Mouse (Mus musculus): ENCODE measurements around the gene 9530053A07Rik.
A peak's percentile ranks its signal among the peaks of the same experiment; 100 is the strongest.
"Not testable (repeated sequence)": the region's sequence is repeated elsewhere in the genome, so short reads cannot be mapped to it uniquely, and the experiment has no call there.

9530053A07Rik gene

DNA sequence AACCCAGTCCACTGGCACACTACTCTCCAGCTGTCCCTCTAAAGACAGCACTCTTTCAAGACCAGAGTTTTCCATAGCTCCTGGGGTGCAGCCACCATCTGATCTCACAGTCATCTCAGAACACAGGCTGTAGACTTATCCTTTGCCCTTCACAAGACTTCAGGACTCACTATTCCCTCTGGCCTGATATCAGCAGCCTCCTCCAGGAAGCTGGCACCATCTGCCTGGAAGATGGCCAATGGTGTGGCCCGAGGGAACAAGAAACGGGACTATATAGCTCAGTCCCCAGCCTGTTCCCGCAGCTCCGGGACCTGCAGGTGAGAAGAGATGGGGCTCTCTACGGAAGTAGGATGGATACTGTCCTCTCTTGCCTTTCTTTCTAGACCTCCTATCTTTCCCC lies at the start of gene 9530053A07Rik:
9530053A07Rik (plus strand) TSS at position 301 of the 400 bp plus-strand sequence.
- no peak for DNase-seq

DNA sequence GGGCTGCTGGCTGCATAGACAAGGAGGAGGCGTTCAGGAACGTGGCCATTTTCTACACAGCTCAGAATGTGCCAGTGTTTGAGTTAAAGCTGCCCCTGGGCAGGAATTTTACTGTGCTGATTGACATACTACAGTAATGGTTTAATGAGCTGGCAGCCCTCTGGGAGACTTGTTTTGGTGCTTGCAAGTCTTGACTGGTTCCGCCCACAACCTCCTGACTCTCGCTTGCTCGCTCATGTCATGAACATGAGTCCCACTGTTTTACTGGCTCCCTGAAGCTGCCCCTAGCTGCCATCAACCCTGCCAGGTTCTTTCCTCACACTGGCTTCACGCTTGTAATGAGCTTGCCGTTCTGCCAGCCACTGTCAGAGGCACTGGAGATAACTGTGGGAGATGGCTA lies 45.1 kb upstream of the 9530053A07Rik start:
- DNase-seq = no peak

DNA sequence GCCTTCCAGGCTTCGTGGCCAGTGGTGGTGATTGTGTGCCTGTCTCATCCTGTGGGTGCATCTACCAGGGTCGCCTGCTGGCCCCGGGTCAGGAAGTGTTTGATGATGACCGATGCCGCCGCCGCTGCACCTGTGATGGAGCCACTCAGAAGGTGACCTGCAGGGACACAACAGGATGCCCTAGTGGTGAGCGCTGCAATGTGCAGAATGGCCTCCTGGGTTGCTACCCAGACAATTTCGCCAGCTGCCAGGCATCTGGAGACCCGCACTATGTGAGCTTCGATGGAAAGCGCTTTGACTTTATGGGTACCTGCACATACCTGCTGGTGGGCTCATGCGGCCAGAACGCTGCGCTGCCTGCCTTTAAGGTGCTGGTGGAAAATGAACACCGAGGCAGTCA lies 43.0 kb upstream of the 9530053A07Rik start:
- DNase-seq = no peak

DNA sequence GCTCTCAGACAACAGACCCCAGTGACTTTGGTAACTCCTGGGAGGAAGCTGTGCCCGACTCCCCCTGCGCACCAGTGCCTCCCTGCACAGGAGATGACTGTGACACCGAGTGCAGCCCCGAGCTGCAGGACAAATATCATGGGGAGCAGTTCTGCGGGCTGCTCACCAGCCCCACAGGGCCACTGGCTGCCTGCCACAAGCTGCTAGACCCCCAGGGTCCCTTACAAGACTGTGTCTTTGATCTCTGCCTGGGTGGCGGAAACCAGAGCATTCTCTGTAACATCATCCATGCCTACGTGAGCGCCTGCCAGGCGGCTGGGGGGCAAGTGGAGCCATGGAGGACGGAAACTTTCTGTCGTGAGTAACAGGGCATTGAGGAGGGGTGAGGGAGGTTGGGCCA lies 35.7 kb upstream of the 9530053A07Rik start:
- DNase-seq = no peak

DNA sequence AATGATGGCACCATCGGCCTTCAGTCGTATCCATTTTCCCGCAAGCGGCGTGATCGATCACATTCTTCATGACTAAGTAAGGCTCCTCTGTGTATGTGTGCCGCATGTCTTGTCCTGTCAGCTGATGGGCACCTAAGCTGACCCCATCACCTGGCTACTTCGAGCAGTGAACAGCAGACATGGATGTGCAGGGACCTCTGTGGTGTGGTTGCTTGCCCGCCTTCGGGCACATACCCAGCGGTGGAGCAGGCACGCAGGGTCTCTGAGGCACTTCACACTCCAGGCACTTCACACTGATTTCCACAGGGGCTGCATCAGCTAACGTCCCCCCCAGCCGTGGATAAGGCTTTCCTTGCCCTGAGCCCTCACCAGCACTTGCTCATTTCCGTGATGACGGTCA lies 30.2 kb upstream of the 9530053A07Rik start:
- no peak for DNase-seq

DNA sequence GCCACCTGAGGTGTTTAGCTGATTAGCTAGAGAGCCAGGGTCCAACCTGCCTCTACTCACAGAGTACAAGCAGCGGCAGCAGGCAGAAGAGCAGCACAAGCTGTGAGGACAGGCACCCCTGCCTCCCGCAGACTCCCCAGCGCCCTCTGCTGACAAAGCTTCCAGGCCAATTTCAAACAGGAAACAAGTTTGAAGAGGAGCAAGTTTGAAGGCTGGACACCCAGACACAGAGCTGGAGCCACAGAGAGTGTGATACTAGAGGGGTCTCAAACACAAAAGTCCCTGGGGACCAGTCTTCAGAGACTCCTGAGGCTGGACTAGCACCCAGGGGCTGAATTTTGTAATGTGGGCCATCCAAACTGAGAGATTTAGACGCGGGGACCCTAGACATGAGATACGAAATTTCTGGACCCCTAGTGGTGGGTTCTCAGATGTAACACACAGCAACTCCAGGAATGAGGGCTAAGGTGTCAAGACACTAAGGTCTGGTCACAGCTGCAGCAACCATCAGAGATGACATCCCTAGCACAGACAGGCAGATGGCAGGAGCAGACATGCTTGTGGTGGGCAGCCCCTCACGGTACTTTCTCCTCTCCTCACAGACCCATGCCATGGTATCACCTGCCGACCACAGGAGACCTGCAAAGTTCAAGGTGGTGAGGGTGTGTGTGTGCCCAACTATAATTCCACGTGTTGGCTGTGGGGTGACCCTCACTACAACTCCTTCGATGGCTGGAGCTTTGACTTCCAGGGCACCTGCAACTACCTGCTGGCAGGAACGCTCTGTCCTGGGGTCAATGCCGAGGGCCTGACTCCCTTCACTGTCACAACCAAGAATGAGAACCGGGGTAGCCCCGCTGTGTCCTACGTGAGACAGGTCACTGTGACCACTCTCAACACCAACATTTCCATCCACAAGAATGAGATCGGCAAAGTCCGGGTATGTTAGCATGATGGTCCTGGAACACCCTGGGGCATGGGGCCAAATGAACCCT lies 28.4 kb upstream of the 9530053A07Rik start:
- DNase-seq = peak; percentile 10

DNA sequence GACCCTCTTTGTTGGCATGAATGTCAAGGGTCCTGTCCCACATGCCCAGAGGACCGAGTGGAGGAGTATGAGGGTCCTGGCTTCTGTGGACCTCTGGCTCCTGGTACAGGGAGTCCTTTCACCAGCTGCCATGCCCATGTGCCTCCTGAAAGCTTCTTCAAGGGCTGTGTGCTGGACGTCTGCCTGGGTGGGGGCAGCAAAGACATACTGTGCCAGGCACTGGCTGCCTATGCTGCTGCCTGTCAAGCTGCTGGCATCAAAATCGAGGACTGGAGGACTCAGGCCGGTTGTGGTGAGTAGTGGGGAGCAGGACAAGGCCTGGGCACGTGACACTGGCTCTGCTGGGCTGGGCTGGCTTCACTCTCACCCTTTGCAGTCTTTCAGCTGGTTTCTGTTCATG lies 26.3 kb upstream of the 9530053A07Rik start:
- DNase-seq = not testable (repeated sequence)

DNA sequence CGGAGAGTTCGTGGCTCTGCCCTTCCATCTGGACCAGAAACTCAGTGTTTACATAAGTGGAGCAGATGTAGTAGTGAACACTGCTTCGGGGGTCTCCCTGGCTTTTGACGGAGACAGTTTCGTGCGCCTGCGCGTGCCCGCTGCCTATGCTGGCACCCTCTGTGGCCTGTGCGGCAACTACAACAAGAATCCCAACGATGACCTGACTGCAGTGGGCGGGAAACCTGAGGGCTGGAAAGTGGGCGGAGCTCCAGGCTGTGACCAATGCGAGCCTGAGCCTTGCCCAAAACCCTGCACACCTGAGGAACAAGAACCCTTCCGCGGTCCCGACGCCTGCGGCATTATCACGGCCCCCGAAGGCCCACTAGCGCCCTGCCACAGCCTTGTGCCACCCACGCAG lies 24.6 kb upstream of the 9530053A07Rik start:
- DNase-seq = peak; percentile 59

DNA sequence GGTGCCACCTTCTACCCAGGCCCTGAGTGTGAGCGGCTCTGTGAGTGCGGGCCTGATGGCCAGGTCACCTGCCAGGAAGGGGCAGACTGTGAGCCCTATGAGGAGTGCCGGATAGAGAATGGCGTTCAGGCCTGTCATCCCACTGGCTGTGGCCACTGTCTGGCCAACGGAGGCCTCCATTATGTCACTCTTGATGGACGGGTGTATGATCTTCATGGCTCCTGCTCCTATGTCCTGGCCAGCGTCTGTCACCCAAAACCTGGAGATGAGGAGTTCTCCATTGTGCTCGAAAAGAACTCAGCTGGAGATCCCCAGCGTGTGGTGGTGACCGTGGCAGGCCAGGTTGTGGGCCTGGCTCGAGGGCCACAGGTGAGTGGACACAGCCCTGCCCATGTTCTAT lies 23.0 kb upstream of the 9530053A07Rik start:
- DNase-seq = no peak

DNA sequence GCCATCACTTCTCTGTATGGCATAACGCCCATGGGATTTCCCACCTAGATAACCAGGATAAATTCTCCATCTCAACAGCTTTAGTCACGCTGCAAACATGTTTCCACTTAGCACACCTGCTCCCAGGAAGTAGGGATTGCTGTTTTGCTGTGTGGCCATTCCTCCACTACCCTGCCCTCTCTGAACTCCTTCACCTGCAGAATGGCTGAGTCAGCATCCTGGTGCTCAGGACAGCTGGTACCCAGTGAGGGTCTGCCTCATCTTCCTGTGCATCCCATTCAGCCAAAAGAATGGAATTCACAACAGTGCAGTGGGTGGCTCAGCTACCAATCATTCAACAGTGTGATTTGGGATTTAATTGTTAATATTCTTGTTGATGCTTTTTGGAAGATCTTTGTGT lies 14.6 kb upstream of the 9530053A07Rik start:
- DNase-seq = no peak

DNA sequence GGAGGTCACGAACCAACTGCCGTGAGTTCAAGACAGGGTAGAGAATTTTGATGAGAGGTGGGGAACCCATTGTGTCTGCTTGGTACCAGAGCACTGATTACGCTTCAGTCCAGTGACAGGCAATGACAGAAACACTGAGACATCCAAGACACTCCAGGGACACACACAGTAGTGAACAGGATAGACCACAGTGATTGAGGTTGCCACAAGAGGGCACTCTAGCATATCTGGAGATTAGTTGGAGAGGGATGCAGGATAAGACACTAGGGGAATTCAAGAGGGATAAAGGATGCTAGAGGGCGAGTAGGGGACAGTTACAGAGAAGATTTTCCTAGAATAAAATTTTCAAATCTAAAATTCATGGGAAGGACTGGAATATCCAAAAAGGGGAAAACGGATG lies 8.3 kb downstream of the 9530053A07Rik start:
- peak; percentile 62 for DNase-seq

DNA sequence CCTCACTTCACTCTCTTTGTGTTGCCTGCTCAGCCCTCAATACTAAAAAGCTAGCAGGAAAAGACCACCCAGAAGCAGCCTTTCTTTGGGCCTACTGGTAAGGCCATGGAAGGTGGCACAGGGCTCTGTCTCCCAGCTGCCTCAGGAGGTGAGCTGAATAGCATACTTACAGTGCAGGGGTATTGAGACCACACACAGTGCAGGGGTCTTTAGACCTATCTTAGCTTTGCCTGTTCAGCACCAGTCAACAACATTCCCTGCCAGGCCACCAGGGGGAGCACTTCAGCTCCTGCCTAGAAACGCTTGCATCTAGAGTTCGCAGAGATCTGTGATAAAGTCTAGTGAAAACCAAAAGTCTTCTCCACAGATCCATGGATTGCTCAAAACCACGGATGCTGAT lies 19.0 kb downstream of the 9530053A07Rik start:
- peak; percentile 76 for DNase-seq

DNA sequence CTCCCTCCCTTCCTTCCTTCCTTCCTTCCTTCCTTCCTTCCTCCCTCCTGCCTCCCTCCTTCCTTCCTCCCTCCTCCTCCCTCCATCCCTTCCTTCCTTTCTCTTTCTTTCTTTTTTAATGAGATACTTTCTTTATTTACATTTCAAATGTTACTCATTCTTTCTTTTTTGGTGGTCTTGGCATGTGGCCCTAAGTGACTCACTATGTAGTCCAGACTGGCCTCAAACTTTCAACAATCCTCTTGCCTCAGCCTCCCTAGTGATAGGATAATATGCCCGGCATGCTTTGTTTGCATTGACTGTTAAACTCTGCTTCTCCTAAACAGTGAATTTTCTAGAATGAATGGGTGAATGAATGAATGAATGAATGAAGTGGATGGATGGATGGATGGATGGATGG lies 20.6 kb downstream of the 9530053A07Rik start:
- no peak for DNase-seq

DNA sequence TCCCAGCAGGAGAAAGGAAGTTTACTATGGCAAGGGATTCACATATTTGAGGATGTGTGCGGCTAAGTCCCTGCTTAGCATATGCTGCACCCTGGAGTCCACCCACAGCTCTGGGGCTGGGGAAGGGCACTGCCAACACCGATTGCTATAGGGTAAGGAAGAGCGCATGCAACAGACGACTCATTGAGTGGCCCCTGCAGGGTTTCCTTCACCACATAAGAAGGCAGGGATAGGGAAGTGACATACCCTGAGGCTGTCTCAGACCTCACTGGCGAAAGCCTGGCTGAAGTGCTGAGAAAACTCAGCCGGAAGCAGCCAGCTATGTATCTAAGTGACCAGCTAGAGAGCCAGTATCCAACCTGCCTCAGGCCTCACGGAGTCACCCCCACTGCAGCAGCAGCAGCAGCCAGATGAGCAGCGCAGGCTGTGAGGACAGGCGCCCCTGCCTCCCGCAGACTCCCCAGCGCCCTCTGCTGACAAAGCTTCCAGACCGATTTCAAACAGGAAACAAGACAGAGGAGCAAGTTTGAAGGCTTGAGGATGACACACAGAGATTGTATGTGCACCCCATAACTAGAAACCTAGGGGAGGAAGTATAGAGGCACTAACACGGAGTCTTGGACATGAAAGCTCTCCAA lies 22.4 kb downstream of the 9530053A07Rik start:
- DNase-seq = peak; percentile 60

DNA sequence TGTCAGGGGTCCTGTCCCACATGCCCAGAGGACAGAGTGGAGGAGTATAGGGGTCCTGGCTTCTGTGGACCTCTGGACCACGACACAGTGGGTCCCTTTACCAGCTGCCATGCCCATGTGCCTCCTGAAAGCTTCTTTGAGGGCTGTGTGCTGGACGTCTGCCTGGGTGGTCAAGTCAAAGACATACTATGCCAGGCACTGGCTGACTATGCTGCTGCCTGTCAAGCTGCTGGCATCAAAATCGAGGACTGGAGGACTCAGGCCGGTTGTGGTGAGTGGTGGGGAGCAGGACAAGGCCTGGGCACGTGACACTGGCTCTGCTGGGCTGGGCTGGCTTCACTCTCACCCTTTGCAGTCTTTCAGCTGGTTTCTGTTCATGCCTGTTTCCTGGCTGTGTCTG lies 24.3 kb downstream of the 9530053A07Rik start:
- not testable (repeated sequence) for DNase-seq

DNA sequence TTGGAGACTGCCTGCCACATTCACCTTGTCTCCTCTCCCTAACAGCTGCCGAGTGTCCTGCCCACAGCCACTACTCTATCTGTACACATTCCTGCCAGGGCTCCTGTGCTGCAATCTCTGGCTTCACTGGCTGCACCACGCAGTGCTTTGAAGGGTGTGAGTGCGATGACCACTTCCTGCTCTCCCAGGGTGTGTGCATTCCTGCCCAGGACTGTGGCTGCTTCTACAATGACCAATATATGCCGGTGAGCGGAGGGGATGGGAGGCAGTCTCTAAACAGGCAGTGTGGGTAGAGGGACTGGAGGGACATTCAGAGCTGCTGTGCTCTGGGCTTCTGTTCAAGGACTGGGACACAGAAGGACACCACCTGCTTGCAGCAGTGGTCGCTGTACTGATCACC lies 30.0 kb downstream of the 9530053A07Rik start:
- DNase-seq = no peak

DNA sequence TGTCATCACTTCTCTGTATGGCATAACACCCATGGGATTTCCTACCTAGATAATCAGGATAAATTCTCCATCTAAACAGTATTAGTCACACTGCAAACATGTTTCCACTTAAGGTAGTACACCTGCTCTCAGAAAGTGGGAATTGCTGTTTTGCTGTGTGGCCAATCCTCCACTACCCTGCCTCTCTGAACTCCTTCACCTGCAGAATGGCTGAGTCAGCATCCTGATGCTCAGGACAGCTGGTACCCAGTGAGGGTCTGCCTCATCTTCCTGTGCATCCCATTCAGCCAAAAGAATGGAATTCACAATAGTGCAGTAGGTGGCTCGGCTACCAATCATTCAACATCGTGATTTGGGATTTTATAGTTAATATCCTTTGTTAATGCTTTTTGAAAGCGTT lies 30.6 kb downstream of the 9530053A07Rik start:
- no peak for DNase-seq

DNA sequence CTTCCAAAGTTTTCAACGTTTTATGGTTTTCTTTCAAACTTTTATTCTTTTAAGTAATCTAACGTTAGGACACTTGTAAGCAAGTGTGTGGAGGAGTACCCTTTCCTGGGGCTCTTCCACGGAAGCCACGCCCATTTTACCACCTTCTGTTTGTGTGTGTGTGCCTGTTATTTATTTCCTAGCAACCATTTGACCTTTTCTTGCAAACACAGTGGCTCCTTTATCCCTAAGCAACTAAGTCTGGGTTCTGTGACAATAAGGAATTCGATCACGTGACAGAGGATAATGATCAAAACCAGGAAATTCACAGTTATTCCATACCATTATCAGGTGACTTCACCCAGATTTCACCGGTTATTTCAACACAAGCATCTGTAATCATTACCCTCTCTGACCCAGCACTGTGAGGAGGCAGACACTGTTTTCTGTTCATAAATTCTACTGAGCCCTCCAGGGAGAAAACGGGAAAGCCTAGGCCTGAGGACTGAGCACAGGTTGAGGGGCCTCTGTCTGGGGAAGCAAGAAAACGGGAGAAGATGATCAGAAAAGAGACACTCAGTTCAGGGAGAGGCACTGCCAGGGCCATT lies 32.0 kb downstream of the 9530053A07Rik start:
- no peak for DNase-seq

DNA sequence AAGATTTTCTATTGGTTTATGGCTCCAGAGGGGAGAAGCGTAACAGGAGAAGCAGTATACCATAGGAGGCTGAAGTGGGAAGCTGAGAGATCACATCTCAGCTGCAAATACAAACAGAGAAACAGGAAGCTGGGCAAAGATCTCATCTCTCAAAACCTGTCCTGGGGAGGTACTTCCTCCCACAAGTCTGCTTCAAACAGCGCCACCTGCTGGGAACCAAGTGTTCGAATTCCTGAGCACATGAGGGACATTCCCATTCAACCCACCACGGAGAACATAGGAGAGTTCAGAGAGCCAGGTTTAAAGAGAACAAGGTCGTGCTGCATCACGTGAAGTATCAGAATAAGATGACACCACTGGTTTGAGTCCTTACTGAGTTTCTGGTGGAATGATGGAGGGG lies 36.1 kb downstream of the 9530053A07Rik start:
- no peak for DNase-seq

DNA sequence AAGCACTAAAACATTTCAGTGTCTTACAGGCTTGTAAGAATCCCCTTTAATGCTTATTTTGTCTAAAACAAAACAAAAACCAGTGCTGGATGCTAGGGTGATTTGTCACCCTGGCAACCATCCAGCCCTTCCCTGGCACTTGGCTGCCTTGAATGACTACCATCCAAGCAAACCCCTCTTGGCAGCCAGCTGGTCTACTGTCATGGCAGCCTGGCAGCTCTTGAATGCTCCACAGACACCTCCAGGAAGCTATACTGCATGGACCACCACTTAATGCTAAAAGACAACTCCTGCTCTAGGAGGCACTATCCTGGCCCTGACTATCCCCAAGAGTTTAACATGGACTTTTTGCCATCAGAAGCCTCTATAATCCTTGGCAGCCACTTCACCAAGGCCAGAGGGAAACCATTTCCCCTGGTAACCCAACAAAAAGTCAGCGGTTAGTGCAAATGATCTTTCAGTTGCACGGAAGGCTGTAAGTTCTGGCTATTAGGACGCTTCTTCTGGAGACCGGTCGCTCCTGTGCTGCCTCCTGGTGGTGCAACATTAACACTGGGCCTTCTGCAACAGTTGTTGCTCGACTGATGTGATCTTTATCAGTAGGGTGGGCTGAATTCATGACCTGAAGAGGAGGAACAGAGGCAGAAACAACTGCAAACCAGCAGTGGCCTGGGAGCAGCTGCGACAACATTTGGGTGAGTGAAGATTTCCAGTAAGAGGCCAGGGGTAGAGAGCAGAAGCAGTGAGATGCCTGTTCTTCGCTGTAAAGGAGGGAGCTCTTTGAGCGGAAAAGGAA lies 39.3 kb downstream of the 9530053A07Rik start:
- peak; percentile 75 for DNase-seq

DNA sequence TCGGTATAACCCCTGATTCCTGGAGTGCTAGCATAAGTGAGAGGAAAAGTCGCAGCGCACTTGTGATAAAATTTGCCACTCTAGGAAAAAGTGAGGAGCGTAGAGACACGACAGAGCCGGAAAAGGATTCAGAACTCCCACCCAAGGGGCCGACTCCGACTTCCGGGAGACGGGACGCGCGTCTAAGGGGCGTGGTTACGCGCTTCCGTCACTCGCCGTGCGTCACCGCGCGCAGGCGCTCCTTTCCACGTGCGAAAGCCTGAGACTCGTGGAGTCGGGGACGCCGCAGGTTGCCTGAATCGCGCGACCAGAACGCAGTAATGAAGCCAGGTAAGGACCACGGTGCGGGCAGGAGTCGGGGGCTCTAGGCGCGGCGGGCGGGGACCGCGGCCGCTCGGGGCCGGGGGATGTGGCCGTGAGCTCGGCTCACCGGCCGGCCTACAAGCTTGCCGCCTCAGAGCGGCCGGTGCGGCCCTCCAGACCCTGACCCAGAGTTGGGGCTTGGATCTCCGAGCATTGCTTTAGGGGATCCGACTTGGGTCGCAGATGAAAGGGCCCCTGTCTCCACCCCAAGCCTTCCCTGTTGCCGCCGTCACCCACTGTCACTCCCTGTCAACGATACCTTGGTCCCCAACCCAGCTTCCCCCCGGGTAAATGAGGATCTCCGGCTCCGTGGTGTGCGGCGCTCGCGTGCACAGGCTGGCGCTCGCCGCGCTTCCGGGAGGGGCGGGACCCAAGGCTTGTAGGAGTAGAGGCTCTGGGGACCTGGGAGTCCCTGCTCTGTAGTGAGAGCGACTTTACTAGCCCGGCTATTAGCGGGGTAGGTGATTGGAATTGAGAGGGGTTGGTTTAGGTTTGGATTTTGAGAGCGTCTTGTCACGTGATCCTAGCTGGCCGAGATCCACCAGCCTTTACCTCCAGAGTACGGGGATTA lies 40.5 kb downstream of the 9530053A07Rik start, which contains the start of gene Fbl:
Fbl (plus strand) TSS at position 222 of the 934 bp plus-strand sequence.
- DNase-seq = peak; percentile 97

DNA sequence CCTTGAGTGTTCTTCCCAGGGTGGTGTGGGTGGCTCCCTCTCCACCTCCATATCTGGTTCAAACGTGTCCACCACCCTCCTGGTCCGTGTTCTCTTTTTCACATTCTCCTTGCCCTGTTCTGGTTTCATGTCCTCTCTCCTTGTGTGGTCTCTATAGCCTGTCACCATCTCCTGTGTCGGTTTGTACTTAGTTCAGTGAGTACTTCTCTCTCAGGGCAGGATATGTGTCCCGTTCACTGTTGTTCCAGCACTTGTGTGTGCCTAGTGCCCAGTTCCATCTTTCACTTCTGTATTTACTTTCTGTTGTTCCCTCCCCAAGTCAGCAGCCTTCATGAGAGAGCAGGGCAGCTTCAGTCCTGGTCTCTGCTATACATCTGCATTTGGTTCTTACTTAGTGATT lies 46.1 kb downstream of the 9530053A07Rik start:
- no peak for DNase-seq
